Mouse (Mus musculus): Measurements from ENCODE around the gene Ppp4r3b.

Gene Ppp4r3b

GRCm38 (mm10) chr11:29172563-29173124 lies at the start of gene Ppp4r3b:
Gene Ppp4r3b, plus strand, starts transcription at chr11:29172890.
- DNase-seq (ENCODE audit: extremely low read depth, low read depth), result peak; percentile 95

- DNase-seq (ENCODE audit: extremely low read depth, low read depth), result peak; percentile 52
Measured at GRCm38 (mm10) chr11:29129862-29130384, 42.8 kb upstream of the Ppp4r3b start.

- DNase-seq (ENCODE audit: extremely low read depth, low read depth), result peak; percentile 87
Measured at GRCm38 (mm10) chr11:29130385-29131355, 42.0 kb upstream of the Ppp4r3b start, which contains the start of gene Pnpt1. Gene Pnpt1, plus strand, starts transcription at chr11:29130744.

- no peak for DNase-seq (ENCODE audit: extremely low read depth, low read depth)
Measured at GRCm38 (mm10) chr11:29140671-29141070, 32.0 kb upstream of the Ppp4r3b start.

- DNase-seq (ENCODE audit: extremely low read depth, low read depth), result no peak
Measured at GRCm38 (mm10) chr11:29148901-29149300, 23.8 kb upstream of the Ppp4r3b start.

GRCm38 (mm10) chr11:29163569-29163968 lies 9.1 kb upstream of the Ppp4r3b start:
- no peak for DNase-seq (ENCODE audit: extremely low read depth, low read depth)

GRCm38 (mm10) chr11:29171959-29172391 lies 715 bp upstream of the Ppp4r3b start:
- no peak for DNase-seq (ENCODE audit: extremely low read depth, low read depth)

- DNase-seq (ENCODE audit: extremely low read depth, low read depth), result peak; percentile 52
Measured at GRCm38 (mm10) chr11:29173125-29173631, 488 bp downstream of the Ppp4r3b start.

GRCm38 (mm10) chr11:29173706-29174436 lies 1.2 kb downstream of the Ppp4r3b start:
- no peak for DNase-seq (ENCODE audit: extremely low read depth, low read depth)

- DNase-seq (ENCODE audit: extremely low read depth, low read depth), result no peak
Measured at GRCm38 (mm10) chr11:29179319-29179718, 6.6 kb downstream of the Ppp4r3b start.

- no peak for DNase-seq (ENCODE audit: extremely low read depth, low read depth)
Measured at GRCm38 (mm10) chr11:29180657-29181056, 8.0 kb downstream of the Ppp4r3b start.

- no peak for DNase-seq (ENCODE audit: extremely low read depth, low read depth)
Measured at GRCm38 (mm10) chr11:29181751-29182150, 9.1 kb downstream of the Ppp4r3b start.

- DNase-seq (ENCODE audit: extremely low read depth, low read depth), result no peak
Measured at GRCm38 (mm10) chr11:29188981-29189380, 16.3 kb downstream of the Ppp4r3b start.

GRCm38 (mm10) chr11:29203653-29204052 lies 31.0 kb downstream of the Ppp4r3b start:
- no peak for DNase-seq (ENCODE audit: extremely low read depth, low read depth)

GRCm38 (mm10) chr11:29209774-29210173 lies 37.1 kb downstream of the Ppp4r3b start:
- DNase-seq (ENCODE audit: extremely low read depth, low read depth), result no peak

- no peak for DNase-seq (ENCODE audit: extremely low read depth, low read depth)
Measured at GRCm38 (mm10) chr11:29216196-29216595, 43.5 kb downstream of the Ppp4r3b start.

- DNase-seq (ENCODE audit: extremely low read depth, low read depth), result no peak
Measured at GRCm38 (mm10) chr11:29219055-29219454, 46.4 kb downstream of the Ppp4r3b start.

GRCm38 (mm10) chr11:29222310-29222709 lies 49.6 kb downstream of the Ppp4r3b start:
- no peak for DNase-seq (ENCODE audit: extremely low read depth, low read depth)

GRCm38 (mm10) chr11:29224754-29225153 lies 52.1 kb downstream of the Ppp4r3b start:
- no peak for DNase-seq (ENCODE audit: extremely low read depth, low read depth)

- DNase-seq (ENCODE audit: extremely low read depth, low read depth), result no peak
Measured at GRCm38 (mm10) chr11:29228957-29229356, 56.3 kb downstream of the Ppp4r3b start.

- DNase-seq (ENCODE audit: extremely low read depth, low read depth), result no peak
Measured at GRCm38 (mm10) chr11:29233569-29233968, 60.9 kb downstream of the Ppp4r3b start.

Measured in MEL-GATA-1-ER (cell line).